Mouse (Mus musculus) v-Abl transformed pro-B cells (cell line): Measurements from ENCODE around the gene Olfr1291-ps1.

Experiments used
- in situ Hi-C, 2 experiments: fragments of 400-800 bp; cut with MboI; formaldehyde crosslinking; loops; one replicate each; pipeline ENCODE4 v1.15.1; 2025; ENCODE audit not compliant: unreplicated experiment in 2 of 2

Olfr1291-ps1 gene

DNA sequence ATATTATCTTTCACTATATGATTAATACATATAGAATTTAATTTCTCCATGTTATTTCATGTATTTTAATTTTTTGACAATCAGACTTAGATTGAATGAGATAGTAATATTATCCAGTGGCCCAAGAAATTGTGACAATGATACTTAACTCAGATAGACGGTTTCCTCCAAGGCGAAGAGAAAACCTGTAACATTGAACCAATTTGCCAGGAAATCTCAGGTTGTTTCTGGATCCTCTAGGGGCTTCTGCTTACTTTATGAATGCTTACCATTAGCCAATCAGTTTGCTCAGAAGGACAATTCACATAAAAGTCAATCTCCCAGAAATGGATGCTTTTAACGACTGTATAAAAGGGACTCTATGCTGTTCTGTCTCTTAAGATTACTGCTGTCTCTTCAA is at the start of gene Olfr1291-ps1:
TSS of gene Olfr1291-ps1 (plus strand) at position 301 of the 400 bp plus-strand sequence.
- in situ Hi-C loops, result no loop called here

DNA sequence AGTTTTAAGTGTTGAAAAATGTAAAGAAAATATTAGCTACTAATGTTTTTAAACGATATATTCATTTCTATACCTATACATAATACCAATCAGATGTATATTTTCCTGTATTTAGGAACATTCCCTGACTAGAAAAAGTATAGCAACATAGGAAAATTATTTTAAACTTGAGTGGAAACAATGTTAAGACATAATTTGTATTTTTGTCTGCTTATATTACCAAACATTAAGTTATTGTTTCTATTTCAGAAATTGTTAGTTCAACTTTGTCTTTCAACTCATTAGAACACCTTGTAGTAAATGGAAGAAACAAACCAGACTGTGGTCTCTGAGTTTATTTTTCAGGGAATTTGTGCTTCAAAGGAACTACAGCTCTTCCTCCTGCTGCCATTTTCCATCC is 48.1 kb upstream of the Olfr1291-ps1 start, which contains the start of gene Olfr1287:
TSS of gene Olfr1287 (plus strand) at position 301 of the 400 bp plus-strand sequence.
- in situ Hi-C loops, result no loop called here

DNA sequence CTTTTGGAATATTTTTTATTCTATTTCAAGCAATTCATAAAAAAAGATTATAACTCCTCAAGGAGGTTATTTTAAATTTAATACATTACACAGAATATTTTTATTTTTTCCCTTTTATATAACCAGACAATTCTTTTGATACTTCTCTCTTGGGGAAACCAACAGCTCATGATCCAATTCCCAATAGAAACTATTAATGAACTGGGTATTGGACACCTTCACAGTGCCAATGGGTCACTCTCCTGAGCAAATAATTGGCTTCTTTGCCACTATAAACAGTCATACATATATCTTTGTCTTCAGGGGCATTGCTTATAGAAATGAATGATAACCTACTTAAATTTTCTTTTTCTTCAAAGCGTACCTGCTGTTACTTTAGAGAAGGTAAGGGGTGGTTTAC is 23.2 kb upstream of the Olfr1291-ps1 start, which contains the start of gene Olfr1288:
TSS of gene Olfr1288 (plus strand) at position 301 of the 400 bp plus-strand sequence.
- in situ Hi-C loops, result no loop called here

DNA sequence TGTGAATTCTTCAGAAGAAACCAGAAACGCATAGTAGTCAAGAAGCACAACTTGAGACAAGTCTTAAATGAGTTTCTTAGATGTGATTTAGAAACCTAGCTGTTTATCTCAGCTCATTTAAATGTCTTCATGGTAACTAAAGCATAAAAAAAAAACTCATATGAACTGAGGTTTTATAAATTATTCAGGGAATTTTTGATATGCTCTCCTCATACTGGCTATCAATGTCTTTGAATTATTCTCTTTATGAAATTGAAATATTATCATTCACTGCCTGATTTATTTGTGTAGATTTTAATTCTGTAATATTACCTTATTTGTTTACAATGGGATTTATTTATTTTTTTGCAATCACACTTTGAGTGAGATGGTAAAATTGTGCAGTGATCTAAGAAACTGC is 16.5 kb upstream of the Olfr1291-ps1 start, which contains the start of gene Olfr1289:
TSS of gene Olfr1289 (plus strand) at position 301 of the 400 bp plus-strand sequence.
- in situ Hi-C loops, result no loop called here

DNA sequence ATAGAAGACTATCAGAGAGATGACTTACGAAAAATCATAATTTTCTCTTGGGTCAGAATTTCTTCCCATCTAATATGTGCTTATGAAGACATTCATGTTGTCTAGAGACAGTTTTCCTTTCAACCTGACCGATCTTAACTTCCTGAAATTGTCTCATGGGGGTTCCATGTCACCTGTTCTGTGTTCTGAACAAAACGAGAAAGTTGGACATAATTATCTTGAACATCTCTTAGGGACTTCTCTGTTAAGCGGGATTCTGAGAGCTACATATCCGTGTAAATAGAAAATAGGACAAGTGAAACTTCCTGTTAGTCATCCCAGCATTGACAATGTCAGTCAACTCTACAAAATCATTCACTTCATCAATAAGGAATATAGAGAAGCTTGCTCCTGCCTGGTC is 3.3 kb upstream of the Olfr1291-ps1 start, which contains the start of gene Olfr1290:
TSS of gene Olfr1290 (minus strand) at position 101 of the 400 bp plus-strand sequence.
- in situ Hi-C loops, result no loop called here

DNA sequence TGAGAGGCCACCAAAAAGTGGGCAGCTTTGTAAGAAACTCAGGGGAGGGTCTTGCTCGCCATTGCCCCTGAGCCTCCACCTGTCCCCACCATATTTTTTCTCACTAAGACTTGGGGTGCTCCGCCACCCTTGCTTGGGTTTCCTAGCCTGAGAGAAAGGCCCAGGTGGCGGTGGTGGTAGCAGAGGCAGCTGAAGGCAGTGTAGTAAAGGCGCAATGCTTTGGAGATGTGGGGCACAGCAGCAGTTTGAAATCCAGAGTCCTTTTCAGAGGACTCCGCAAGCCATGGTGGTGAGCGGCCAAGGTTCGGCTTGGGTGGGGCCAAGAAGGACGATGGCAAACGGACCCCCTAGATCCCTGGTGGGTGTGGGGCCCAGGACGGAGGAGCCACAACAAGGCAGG is 20.5 kb downstream of the Olfr1291-ps1 start:
- in situ Hi-C loops, result no loop called here

DNA sequence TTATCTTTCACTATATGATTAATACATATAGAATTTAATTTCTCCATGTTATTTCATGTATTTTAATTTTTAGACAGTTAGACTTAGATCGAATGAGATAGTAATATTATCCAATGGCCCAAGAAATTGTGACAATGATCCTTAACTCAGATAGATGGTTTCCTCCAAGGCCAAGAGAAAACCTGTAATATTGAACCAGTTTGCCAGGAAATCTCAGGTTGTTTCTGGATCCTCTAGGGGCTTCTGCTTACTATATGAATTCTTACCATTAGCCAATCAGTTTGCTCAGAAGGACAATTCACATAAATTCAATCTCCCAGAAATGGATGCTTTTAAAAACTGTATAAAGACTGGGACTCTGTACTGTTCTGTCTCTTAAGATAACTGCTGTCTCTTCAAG is 27.9 kb downstream of the Olfr1291-ps1 start, which contains the start of gene Olfr1293-ps:
TSS of gene Olfr1293-ps (plus strand) at position 301 of the 400 bp plus-strand sequence.
- in situ Hi-C loops, result no loop called here

DNA sequence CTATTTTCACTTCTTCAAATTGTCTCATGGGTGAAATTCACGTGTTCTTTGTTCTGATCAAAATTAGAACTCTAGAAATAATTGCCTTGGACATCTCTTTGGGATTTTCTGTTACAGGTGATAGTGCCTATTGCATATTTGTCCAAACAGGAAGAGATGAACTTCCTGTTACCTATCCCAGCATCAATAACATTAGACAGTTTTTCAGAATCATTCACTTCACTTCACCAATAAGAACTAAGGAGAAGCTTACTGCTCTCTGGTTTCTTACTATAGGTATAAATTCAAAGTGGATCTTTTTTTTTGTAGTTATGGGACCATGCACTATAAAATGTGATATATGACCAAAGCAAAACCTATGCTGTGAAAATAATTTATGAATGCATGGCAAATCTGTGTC is 43.2 kb downstream of the Olfr1291-ps1 start, which contains the start of gene Olfr1294:
TSS of gene Olfr1294 (minus strand) at position 101 of the 400 bp plus-strand sequence.
- in situ Hi-C loops, result no loop called here
